Mouse (Mus musculus): Measurements from ENCODE around the gene Macc1. TPM values are rescaled to one million over a fixed set of nuclear protein-coding genes. Genes with fewer than 3 reads are reported as not detected.

Gene Macc1
- total and polyA plus RNA-seq, 2 experiments from 2014 or later = 0.04 to 0.05 TPM

- no peaks in the 10 kb centered on the region for H3K27me3 ChIP-seq (ENCODE audit: insufficient read depth, low read length)
- H3K9ac ChIP-seq (replicated peaks; ENCODE audit: low read length) = no peak overlapping the region
- no peaks in the 10 kb centered on the region for H3K9me3 ChIP-seq (ENCODE audit: low read length)
- ATAC-seq (no peak), DNase-seq (ENCODE audit: low spot score) (no peak)
- no peak overlapping the region for H3K4me3 ChIP-seq (ENCODE audit: low read length)
- no peak overlapping the region for H3K4me2 ChIP-seq (ENCODE audit: low read depth, low read length)
- no peak overlapping the region for H3K27ac ChIP-seq
- WGBS = 93% methylated on average over 1 of the region's 1 CpGs
- no peak for TF ChIP-seq CTCF (IDR thresholded peaks at IDR 0.05; ENCODE audit: low read depth)
- H3K36me3 ChIP-seq (ENCODE audit: insufficient read depth, low read length) = no peaks in the 10 kb centered on the region
- no peaks in the 10 kb centered on the region for H3K4me1 ChIP-seq (ENCODE audit: insufficient read depth, low read length)
Observed at GRCm38 (mm10) chr12:119404810-119405209, 90.7 kb downstream of the Macc1 start.

GRCm38 (mm10) chr12:119410522-119410921, 96.5 kb downstream of the Macc1 start:
- H3K4me3 ChIP-seq (ENCODE audit: low read length) = no peak overlapping the region
- no peaks in the 10 kb centered on the region for H3K9me3 ChIP-seq (ENCODE audit: low read length)
- DNase-seq (ENCODE audit: low spot score) (no peak), ATAC-seq (no peak)
- H3K27ac ChIP-seq = no peak overlapping the region
- H3K27me3 ChIP-seq (ENCODE audit: insufficient read depth, low read length) = no peaks in the 10 kb centered on the region
- no peak overlapping the region for H3K9ac ChIP-seq (replicated peaks; ENCODE audit: low read length)
- H3K4me2 ChIP-seq (ENCODE audit: low read depth, low read length) = no peak overlapping the region
- H3K4me1 ChIP-seq (ENCODE audit: insufficient read depth, low read length) = no peaks in the 10 kb centered on the region
- no peak for TF ChIP-seq CTCF (IDR thresholded peaks at IDR 0.05; ENCODE audit: low read depth)
- no peaks in the 10 kb centered on the region for H3K36me3 ChIP-seq (ENCODE audit: insufficient read depth, low read length)

DNA sequence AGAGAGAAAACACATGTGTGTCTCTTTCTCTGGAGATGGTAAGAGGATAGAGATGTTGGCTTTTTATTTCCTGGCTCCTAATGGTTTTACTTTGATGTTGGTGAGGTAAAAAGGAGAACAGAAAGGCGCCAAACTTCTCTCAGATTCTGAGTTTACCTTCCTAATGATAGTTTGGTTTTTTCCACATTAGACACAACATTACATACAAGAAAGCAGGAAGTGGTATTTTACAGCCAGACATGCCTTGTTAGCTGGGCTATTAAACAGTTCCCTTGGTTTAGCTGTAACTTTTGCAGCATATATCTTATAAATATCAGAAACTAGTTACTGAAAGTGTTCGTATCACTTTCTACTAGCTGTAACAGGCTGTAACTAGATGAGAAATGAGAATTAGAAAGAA, 96.9 kb downstream of the Macc1 start:
- no peak overlapping the region for H3K4me3 ChIP-seq (ENCODE audit: low read length)
- no peaks in the 10 kb centered on the region for H3K4me1 ChIP-seq (ENCODE audit: insufficient read depth, low read length)
- H3K27me3 ChIP-seq (ENCODE audit: insufficient read depth, low read length) = no peaks in the 10 kb centered on the region
- no peak overlapping the region for H3K9ac ChIP-seq (replicated peaks; ENCODE audit: low read length)
- no peak for DNase-seq (ENCODE audit: low spot score)
- 90% methylated on average over 2 of the region's 2 CpGs for WGBS
- no peaks in the 10 kb centered on the region for H3K9me3 ChIP-seq (ENCODE audit: low read length)
- H3K4me2 ChIP-seq (ENCODE audit: low read depth, low read length) = no peak overlapping the region
- no peak for TF ChIP-seq CTCF (IDR thresholded peaks at IDR 0.05; ENCODE audit: low read depth)
- H3K27ac ChIP-seq = no peak overlapping the region
- H3K36me3 ChIP-seq (ENCODE audit: insufficient read depth, low read length) = no peaks in the 10 kb centered on the region
- ATAC-seq = no peak

DNA sequence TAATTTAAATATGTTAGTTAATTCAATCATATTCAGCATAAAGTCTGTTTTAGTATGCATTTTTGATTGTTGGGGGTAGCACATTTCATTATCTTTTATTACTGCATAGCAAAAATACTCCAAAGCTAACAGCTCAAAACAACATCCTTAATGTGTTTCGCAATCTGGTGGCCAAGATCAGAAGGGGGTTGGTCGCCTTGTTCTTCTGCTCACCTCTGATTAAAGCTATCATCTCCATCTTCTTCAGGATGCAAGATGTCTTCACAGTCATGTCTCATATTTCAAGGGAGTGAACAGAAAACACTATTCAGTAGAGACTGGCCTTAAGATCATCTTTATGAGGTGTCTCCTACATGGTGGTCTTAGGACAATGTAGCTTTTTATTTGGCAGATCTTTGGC, 97.9 kb downstream of the Macc1 start:
- H3K27me3 ChIP-seq (ENCODE audit: insufficient read depth, low read length) = no peaks in the 10 kb centered on the region
- WGBS = 85% methylated on average over 2 of the region's 2 CpGs
- H3K27ac ChIP-seq = no peak overlapping the region
- no peaks in the 10 kb centered on the region for H3K9me3 ChIP-seq (ENCODE audit: low read length)
- no peaks in the 10 kb centered on the region for H3K36me3 ChIP-seq (ENCODE audit: insufficient read depth, low read length)
- no peaks in the 10 kb centered on the region for H3K4me1 ChIP-seq (ENCODE audit: insufficient read depth, low read length)
- no peak overlapping the region for H3K4me3 ChIP-seq (ENCODE audit: low read length)
- no peak for DNase-seq (ENCODE audit: low spot score)
- no peak for ATAC-seq
- no peak for TF ChIP-seq CTCF (IDR thresholded peaks at IDR 0.05; ENCODE audit: low read depth)
- H3K9ac ChIP-seq (replicated peaks; ENCODE audit: low read length) = no peak overlapping the region
- no peak overlapping the region for H3K4me2 ChIP-seq (ENCODE audit: low read depth, low read length)

- Histone ChIP-seq H3K36me3 (ENCODE audit: insufficient read depth, low read length) (no peaks in the 10 kb centered on the region), H3K27ac (no peak overlapping the region), H3K4me3 (ENCODE audit: low read length) (no peak overlapping the region), H3K4me2 (ENCODE audit: low read depth, low read length) (no peak overlapping the region), H3K27me3 (ENCODE audit: insufficient read depth, low read length) (no peaks in the 10 kb centered on the region), H3K9me3 (ENCODE audit: low read length) (no peaks in the 10 kb centered on the region), H3K4me1 (ENCODE audit: insufficient read depth, low read length) (no peaks in the 10 kb centered on the region), H3K9ac (replicated peaks; ENCODE audit: low read length) (no peak overlapping the region)
- DNase-seq (ENCODE audit: low spot score) (no peak), ATAC-seq (no peak)
- no peak for TF ChIP-seq CTCF (IDR thresholded peaks at IDR 0.05; ENCODE audit: low read depth)
- 85% methylated on average over 2 of the region's 2 CpGs for WGBS
Observed at GRCm38 (mm10) chr12:119415900-119416299, 101.8 kb downstream of the Macc1 start.

- no peak for TF ChIP-seq CTCF (IDR thresholded peaks at IDR 0.05; ENCODE audit: low read depth)
- no peaks in the 10 kb centered on the region for H3K27me3 ChIP-seq (ENCODE audit: insufficient read depth, low read length)
- WGBS = 85% methylated on average over 2 of the region's 2 CpGs
- no peak overlapping the region for H3K4me2 ChIP-seq (ENCODE audit: low read depth, low read length)
- H3K4me1 ChIP-seq (ENCODE audit: insufficient read depth, low read length) = no peaks in the 10 kb centered on the region
- no peak overlapping the region for H3K27ac ChIP-seq
- DNase-seq (ENCODE audit: low spot score) = no peak
- H3K4me3 ChIP-seq (ENCODE audit: low read length) = no peak overlapping the region
- ATAC-seq = no peak
- H3K9ac ChIP-seq (replicated peaks; ENCODE audit: low read length) = no peak overlapping the region
- no peaks in the 10 kb centered on the region for H3K9me3 ChIP-seq (ENCODE audit: low read length)
- H3K36me3 ChIP-seq (ENCODE audit: insufficient read depth, low read length) = no peaks in the 10 kb centered on the region
Observed at GRCm38 (mm10) chr12:119425749-119426148, 111.7 kb downstream of the Macc1 start.

- TF ChIP-seq CTCF (IDR thresholded peaks at IDR 0.05; ENCODE audit: low read depth) = no peak
- H3K9me3 ChIP-seq (ENCODE audit: low read length) = no peaks in the 10 kb centered on the region
- ATAC-seq (no peak), DNase-seq (ENCODE audit: low spot score) (no peak)
- H3K9ac ChIP-seq (replicated peaks; ENCODE audit: low read length) = no peak overlapping the region
- no peaks in the 10 kb centered on the region for H3K36me3 ChIP-seq (ENCODE audit: insufficient read depth, low read length)
- H3K4me2 ChIP-seq (ENCODE audit: low read depth, low read length) = no peak overlapping the region
- no peak overlapping the region for H3K4me3 ChIP-seq (ENCODE audit: low read length)
- no peaks in the 10 kb centered on the region for H3K4me1 ChIP-seq (ENCODE audit: insufficient read depth, low read length)
- no peak overlapping the region for H3K27ac ChIP-seq
- WGBS = 98% methylated on average over 2 of the region's 2 CpGs
- no peaks in the 10 kb centered on the region for H3K27me3 ChIP-seq (ENCODE audit: insufficient read depth, low read length)
Observed at GRCm38 (mm10) chr12:119426182-119426886, 112.3 kb downstream of the Macc1 start.

Measured in hindbrain, postnatal 0 days (tissue).